Mouse (Mus musculus) G1E (cell line): ENCODE measurements at regions not wholly inside any gene's neighbourhood (a gene's known extent, or its start where the extent isn't known, plus 50 kb on each side); places are given as distances from the start of the nearest gene placed in this dataset.

Source experiments
- CTCF ChIP-seq: IDR thresholded peaks from 2 replicates; pipeline ENCODE4 v1.5.1; 2012; ENCODE audit warnings: low read depth, low read length, inconsistent platforms, mixed read lengths
- TAL1 ChIP-seq: conservative IDR thresholded peaks from 2 replicates; pipeline ENCODE4 v1.6.1; 2012; ENCODE audit warnings: low read depth, low read length, inconsistent platforms, mixed read lengths

DNA sequence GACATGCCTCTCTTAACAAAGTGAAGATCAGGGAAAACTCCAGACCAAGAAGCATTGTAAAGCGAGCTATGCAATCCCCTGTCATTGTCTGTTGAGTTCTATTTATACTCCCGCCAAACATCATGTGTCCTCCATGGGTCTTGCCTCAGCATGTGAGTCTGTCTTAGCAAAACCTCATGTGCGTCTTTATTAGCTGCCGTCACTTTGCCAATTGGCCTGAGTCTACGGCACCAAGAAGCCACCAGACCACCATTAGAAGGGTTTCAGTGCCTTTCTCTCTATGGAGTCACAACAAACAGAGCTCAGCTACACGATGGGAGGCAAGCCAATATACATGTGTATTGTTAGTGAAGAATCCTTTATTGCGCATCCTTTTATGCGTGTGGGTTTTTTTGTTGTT is 658.6 kb upstream of the Kdm8 start:
- TF ChIP-seq CTCF (no peak), TAL1 (no peak)
